Mouse (Mus musculus) limb, embryonic 14.5 days (tissue): ENCODE results near the gene Rufy3. TPM values are rescaled to one million over a fixed set of nuclear protein-coding genes. Genes with fewer than 3 reads are reported as not detected.

ENCODE experiments used
- ATAC-seq: fragments of 200-750 bp; cut with Nextera tagmentation; 2 replicates; pipeline ENCODE4 v1.8.0; 2017; ENCODE audit warnings: low read depth, moderate number of reproducible peaks, moderate TSS enrichment; ENCODE audit not compliant: low FRiP score
- DNase-seq: peaks from one replicate; pipeline ENCODE4 v3.0.0-alpha.2; 2015; ENCODE audit warnings: low spot score
- H3K27ac ChIP-seq: fragments of 300-500 bp; sonication (generic); replicated peaks from 2 replicates; pipeline ENCODE4 v1.5.1; 2014; ENCODE audit warnings: low read depth, mild to moderate bottlenecking, low read length, moderate library complexity, mixed read lengths
- H3K27me3 ChIP-seq: fragments of 300-500 bp; sonication (generic); 2 replicates; pipeline ENCODE4 v1.6.1; 2014; ENCODE audit warnings: low read length, mixed read lengths; ENCODE audit not compliant: control insufficient read depth, insufficient read depth
- H3K36me3 ChIP-seq: fragments of 300-500 bp; sonication (generic); 2 replicates; pipeline ENCODE4 v1.6.1; 2014; ENCODE audit warnings: mild to moderate bottlenecking, low read length, moderate library complexity, mixed read lengths; ENCODE audit not compliant: control insufficient read depth, insufficient read depth
- H3K4me1 ChIP-seq: fragments of 300-500 bp; sonication (generic); 2 replicates; pipeline ENCODE4 v1.6.1; 2014; ENCODE audit warnings: antibody characterized with exemption, low read length, mixed read lengths; ENCODE audit not compliant: control insufficient read depth, insufficient read depth
- H3K4me2 ChIP-seq: fragments of 300-500 bp; sonication (generic); replicated peaks from 2 replicates; pipeline ENCODE4 v1.6.1; 2014; ENCODE audit warnings: low read depth, mild to moderate bottlenecking, low read length, moderate library complexity; ENCODE audit not compliant: severe bottlenecking
- H3K4me3 ChIP-seq: fragments of 300-500 bp; sonication (generic); replicated peaks from 2 replicates; pipeline ENCODE4 v1.5.1; 2014; ENCODE audit warnings: low read length
- H3K9ac ChIP-seq: fragments of 300-500 bp; sonication (generic); 2 replicates; pipeline ENCODE4 v1.6.1; 2014; ENCODE audit warnings: mild to moderate bottlenecking, low read depth, low read length, moderate library complexity; ENCODE audit not compliant: severe bottlenecking
- H3K9me3 ChIP-seq: fragments of 300-500 bp; sonication (generic); 2 replicates; pipeline ENCODE4 v1.6.1; 2016; ENCODE audit warnings: low read length; ENCODE audit not compliant: control insufficient read depth
- POLR2A ChIP-seq: fragments of 200-500 bp; IDR thresholded peaks from 2 replicates; pipeline ENCODE4 v1.8.0; 2012; ENCODE audit warnings: inconsistent platforms, mild to moderate bottlenecking, moderate library complexity, borderline replicate concordance; ENCODE audit not compliant: insufficient read depth, insufficient read length; ENCODE audit errors: extremely low read depth
- WGBS: fragments of 180-500 bp; shearing (Covaris S2); extraction: QIAGEN DNeasy Blood & Tissue Kit; methylation state at CpG from one replicate; pipeline ENCODE4 v1.1.7; 2014; 5-methylcytosine and 5-hydroxymethylcytosine counted together
- polyA plus RNA-seq, 2 experiments: library from polyadenylated mRNA; depleted of rRNA in 1 of 2; stranded (reverse) in 1 of 2; unstranded in 1 of 2; fragments of >200 nt; fragmentation: Nextera tagmentation in 1 of 2; extraction: Ambion mirVana in 1 of 2; gene quantifications; 2 replicates each; pipeline versions ENCODE4 v1.2.1 to v1.2.3; 2012 to 2014

The Rufy3 gene
- polyA plus RNA-seq, 2 experiments, result 9.6 to 15.0 TPM

DNA sequence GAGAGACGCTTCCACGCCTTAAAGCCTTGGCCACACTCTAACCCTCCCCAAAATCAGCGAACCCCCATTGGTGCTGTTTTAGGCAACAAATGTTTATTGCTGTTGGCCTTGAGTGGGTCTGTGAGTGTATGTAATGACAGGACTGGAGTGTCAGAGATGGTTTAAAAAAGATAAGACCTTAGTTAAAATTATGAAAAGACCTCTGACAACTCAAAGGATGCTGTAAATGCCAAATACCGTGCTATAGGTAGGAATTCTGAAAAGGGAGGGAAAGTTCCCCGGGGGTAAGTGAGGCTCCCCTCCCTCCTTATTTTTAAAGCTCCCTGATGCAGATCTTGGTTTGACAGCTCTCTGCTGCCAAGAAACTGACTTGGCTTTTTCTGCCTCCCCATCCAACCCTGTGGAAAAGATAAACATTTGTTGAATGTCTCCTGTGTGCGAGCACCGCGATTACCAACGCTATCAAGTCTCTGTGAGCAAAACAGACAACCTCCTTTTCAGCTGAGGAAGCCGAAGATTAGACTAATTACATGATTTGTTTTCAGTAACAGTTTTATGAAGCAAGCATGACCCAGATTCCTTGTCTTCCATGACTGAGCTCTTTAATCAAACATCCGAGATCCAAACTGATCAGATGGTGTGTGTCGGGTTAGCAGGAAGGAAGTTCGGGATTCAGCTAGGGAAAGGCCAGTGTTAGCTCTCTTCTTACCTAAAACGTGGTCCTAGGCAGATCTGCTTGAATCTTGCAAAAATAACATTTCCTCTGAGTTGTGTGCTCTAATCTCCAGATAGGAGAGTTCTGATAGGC, 1.4 kb downstream of the Rufy3 start:
- Histone ChIP-seq H3K4me1 (peaks cover 3% of the 10 kb centered on the region; the same call in 1 of the 2 replicates), H3K9ac (peak overlapping the region; percentile 83), H3K9me3 (no peaks in the 10 kb centered on the region), H3K27me3 (no peaks in the 10 kb centered on the region), H3K4me3 (peak overlapping the region; percentile 89), H3K4me2 (peak overlapping the region; percentile 77), H3K36me3 (peaks cover 3% of the 10 kb centered on the region; the same call in 1 of the 2 replicates), H3K27ac (peak overlapping the region; percentile 75)
- DNase-seq (peak; percentile 47), ATAC-seq (no peak)
- WGBS, result 8% methylated on average over 14 of the region's 14 CpGs
- no peak for TF ChIP-seq POLR2A

- H3K9me3 ChIP-seq, result no peaks in the 10 kb centered on the region
- no peak for DNase-seq
- H3K27ac ChIP-seq, result no peak overlapping the region
- H3K4me1 ChIP-seq, result 0 out of 2 replicates have a peak, but pooled peaks cover 3% of the 10 kb centered on the region
- H3K4me2 ChIP-seq, result no peak overlapping the region
- no peaks in the 10 kb centered on the region for H3K27me3 ChIP-seq
- H3K36me3 ChIP-seq, result peaks cover 7% of the 10 kb centered on the region
- no peak overlapping the region for H3K4me3 ChIP-seq
- ATAC-seq, result no peak
- WGBS, result 81% methylated on average over 3 of the region's 3 CpGs
- H3K9ac ChIP-seq, result no peak overlapping the region
- no peak for TF ChIP-seq POLR2A
Measured at GRCm38 (mm10) chr5:88569541-88569940, 4.7 kb downstream of the Rufy3 start.

DNA sequence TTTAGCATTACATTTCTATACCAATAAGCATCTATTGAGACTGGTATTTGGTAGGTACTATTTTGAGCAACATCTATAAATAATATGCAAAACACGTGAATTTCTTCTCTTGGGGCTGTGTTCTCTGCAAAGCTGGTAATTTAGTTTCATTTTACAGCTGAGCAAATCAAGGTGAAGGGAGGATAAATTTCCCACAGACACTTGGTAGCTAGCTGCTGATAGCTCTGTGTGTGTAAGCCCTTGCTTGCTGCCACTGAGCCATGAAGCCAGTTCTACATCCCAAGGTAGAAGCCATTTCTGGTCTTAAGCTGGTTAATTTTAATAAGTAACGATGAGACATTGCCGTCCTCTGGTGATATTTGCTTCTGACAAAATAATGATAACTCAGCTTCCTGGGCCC, 10.0 kb downstream of the Rufy3 start:
- ATAC-seq, result no peak
- H3K36me3 ChIP-seq, result peaks cover 7% of the 10 kb centered on the region; the same call in 1 of the 2 replicates
- no peak overlapping the region for H3K9ac ChIP-seq
- WGBS, result 82% methylated on average over 3 of the region's 3 CpGs
- H3K4me2 ChIP-seq, result no peak overlapping the region
- H3K27me3 ChIP-seq, result no peaks in the 10 kb centered on the region
- H3K4me1 ChIP-seq, result peaks cover 7% of the 10 kb centered on the region
- no peak overlapping the region for H3K27ac ChIP-seq
- no peak for TF ChIP-seq POLR2A
- H3K4me3 ChIP-seq, result no peak overlapping the region
- H3K9me3 ChIP-seq, result no peaks in the 10 kb centered on the region
- no peak for DNase-seq

- WGBS, result 36% methylated on average over 3 of the region's 3 CpGs
- DNase-seq, result peak; percentile 52
- no peak for TF ChIP-seq POLR2A
- no peaks in the 10 kb centered on the region for H3K9me3 ChIP-seq
- H3K27ac ChIP-seq, result no peak overlapping the region
- H3K9ac ChIP-seq, result no peak overlapping the region
- 0 out of 2 replicates have a peak, but pooled peaks have one; percentile 12 for ATAC-seq
- peaks cover 7% of the 10 kb centered on the region for H3K4me1 ChIP-seq
- H3K36me3 ChIP-seq, result peaks cover 6% of the 10 kb centered on the region; the same call in 1 of the 2 replicates
- H3K27me3 ChIP-seq, result no peaks in the 10 kb centered on the region
- no peak overlapping the region for H3K4me2 ChIP-seq
- H3K4me3 ChIP-seq, result no peak overlapping the region
Measured at GRCm38 (mm10) chr5:88575506-88576338, 10.9 kb downstream of the Rufy3 start.

DNA sequence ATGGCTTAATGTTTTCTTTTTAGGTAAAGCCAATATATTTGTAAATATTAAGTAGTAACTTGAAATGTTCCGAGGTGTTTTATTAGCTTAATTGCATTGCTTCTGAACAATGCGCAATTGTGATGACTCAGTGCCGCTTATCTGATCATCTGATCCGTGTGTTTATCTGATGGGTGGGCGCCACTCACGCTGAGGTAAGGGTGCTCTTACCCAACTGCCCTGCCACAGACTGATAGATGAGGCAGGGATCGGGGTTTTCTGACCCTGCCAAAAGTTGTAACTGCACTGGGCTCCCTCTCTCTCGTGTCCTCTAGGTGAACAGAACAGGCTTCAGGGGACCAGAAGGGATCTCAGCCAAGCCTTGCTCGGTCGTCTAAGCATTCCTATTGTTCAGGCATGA, 15.8 kb downstream of the Rufy3 start:
- no peak overlapping the region for H3K9ac ChIP-seq
- 84% methylated on average over 10 of the region's 10 CpGs for WGBS
- ATAC-seq, result no peak
- no peaks in the 10 kb centered on the region for H3K27me3 ChIP-seq
- peaks cover 5% of the 10 kb centered on the region for H3K4me1 ChIP-seq
- no peak for TF ChIP-seq POLR2A
- DNase-seq, result no peak
- no peaks in the 10 kb centered on the region; the same call in 1 of the 2 replicates for H3K36me3 ChIP-seq
- no peak overlapping the region for H3K4me2 ChIP-seq
- no peaks in the 10 kb centered on the region for H3K9me3 ChIP-seq
- H3K27ac ChIP-seq, result no peak overlapping the region
- H3K4me3 ChIP-seq, result no peak overlapping the region
